Mouse (Mus musculus) spleen, adult 12 weeks (tissue): Measurements from ENCODE around the gene Cd36.
A peak's percentile ranks its signal among the peaks of the same experiment; 100 is the strongest.

ENCODE experiments used
- DNase-seq: peaks from one replicate; pipeline ENCODE4 v3.0.0; 2022; ENCODE audit warnings: low spot score

Cd36 gene

GRCm38 (mm10) chr5:17857871-17858270 is 30.7 kb downstream of the Cd36 start:
- no peak for DNase-seq

GRCm38 (mm10) chr5:17857262-17857661 is 31.3 kb downstream of the Cd36 start:
- no peak for DNase-seq

GRCm38 (mm10) chr5:17854127-17854923 is 34.3 kb downstream of the Cd36 start:
- no peak for DNase-seq

- no peak for DNase-seq
Observed at GRCm38 (mm10) chr5:17850582-17850981, 38.0 kb downstream of the Cd36 start.

- DNase-seq: no peak
Observed at GRCm38 (mm10) chr5:17849582-17849981, 39.0 kb downstream of the Cd36 start.

- DNase-seq: no peak
Observed at GRCm38 (mm10) chr5:17848733-17849132, 39.9 kb downstream of the Cd36 start.

GRCm38 (mm10) chr5:17848267-17848666 is 40.3 kb downstream of the Cd36 start:
- DNase-seq: no peak

- DNase-seq: no peak
Observed at GRCm38 (mm10) chr5:17843921-17844320, 44.7 kb downstream of the Cd36 start.

GRCm38 (mm10) chr5:17843316-17843715 is 45.3 kb downstream of the Cd36 start:
- no peak for DNase-seq

- DNase-seq: no peak
Observed at GRCm38 (mm10) chr5:17842111-17842729, 46.4 kb downstream of the Cd36 start.

- no peak for DNase-seq
Observed at GRCm38 (mm10) chr5:17839549-17839948, 49.1 kb downstream of the Cd36 start.

GRCm38 (mm10) chr5:17836408-17836807 is 52.2 kb downstream of the Cd36 start:
- no peak for DNase-seq

- no peak for DNase-seq
Observed at GRCm38 (mm10) chr5:17835302-17836097, 53.1 kb downstream of the Cd36 start.

- DNase-seq: no peak
Observed at GRCm38 (mm10) chr5:17833797-17834196, 54.8 kb downstream of the Cd36 start.

GRCm38 (mm10) chr5:17830536-17830935 is 58.1 kb downstream of the Cd36 start:
- no peak for DNase-seq

- DNase-seq: peak; percentile 10
Observed at GRCm38 (mm10) chr5:17828713-17829544, 59.7 kb downstream of the Cd36 start.

GRCm38 (mm10) chr5:17821395-17821794 is 67.2 kb downstream of the Cd36 start:
- DNase-seq: no peak

GRCm38 (mm10) chr5:17820239-17820999 is 68.2 kb downstream of the Cd36 start:
- no peak for DNase-seq

- DNase-seq: no peak
Observed at GRCm38 (mm10) chr5:17816170-17816569, 72.4 kb downstream of the Cd36 start.

- no peak for DNase-seq
Observed at GRCm38 (mm10) chr5:17810336-17810735, 78.3 kb downstream of the Cd36 start.

GRCm38 (mm10) chr5:17806774-17807377 is 81.7 kb downstream of the Cd36 start:
- no peak for DNase-seq
